ENCODE assay signal across 8 mouse cellular contexts in the genomic region with DNA sequence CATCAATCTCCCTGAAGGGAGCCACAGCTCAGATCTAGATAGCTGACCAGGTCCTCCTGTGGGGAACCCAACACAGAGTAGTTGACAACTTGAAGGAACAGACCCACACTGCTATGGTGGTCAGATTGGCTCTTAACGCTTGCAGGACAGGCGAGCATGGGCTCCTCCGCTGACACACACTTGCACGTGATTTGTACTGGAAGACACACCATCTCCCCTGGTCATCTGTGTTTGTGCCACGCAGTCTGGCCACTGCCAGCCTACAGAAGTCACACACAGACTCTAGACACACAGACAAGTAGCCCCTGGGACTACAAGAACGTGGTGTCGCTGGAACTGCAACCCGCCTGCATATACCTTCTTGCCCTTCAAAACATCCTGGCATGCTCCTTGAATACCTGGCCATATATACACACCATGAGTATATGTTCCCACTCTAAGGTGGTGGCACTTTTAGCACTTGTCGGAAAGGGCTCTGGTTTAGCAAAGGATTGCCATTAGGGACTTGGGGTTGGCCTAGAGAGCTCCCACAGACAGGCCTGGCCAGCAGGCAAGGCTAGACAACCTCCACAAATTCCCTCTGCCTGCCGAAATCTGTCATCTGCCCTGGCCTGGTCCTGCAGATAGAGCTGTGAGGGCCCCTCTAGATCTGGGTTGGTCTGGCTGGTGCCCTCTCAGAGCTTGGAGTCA. TPM values are rescaled to one million over a fixed set of nuclear protein-coding genes. Genes with fewer than 3 reads are reported as not detected.
DNase-seq lines count a peak whose midpoint lies in the region; ATAC-seq and TF ChIP-seq lines count a peak whose summit lies in the region.

No protein-coding gene starts in this region.

- H3K4me1 ChIP-seq in heart, embryonic 11.5 days (ENCODE audit: control insufficient read depth, insufficient read depth, low read length), result peaks cover 9% of the 10 kb centered on the region; the same call in 1 of the 2 replicates
- peaks cover 12% of the 10 kb centered on the region for H3K4me1 ChIP-seq in heart, postnatal 0 days (ENCODE audit: control insufficient read depth, insufficient read depth)

- no peak overlapping the region for H3K27ac ChIP-seq in heart, embryonic 11.5 days (ENCODE audit: low read depth, low read length)
- peak overlapping the region; percentile 94 for H3K27ac ChIP-seq in heart, postnatal 0 days (ENCODE audit: low read depth)

- H3K9ac ChIP-seq in heart, embryonic 11.5 days (ENCODE audit: low read depth, low read length), result peak overlapping the region; percentile 80
- H3K9ac ChIP-seq in heart, postnatal 0 days (replicated peaks; ENCODE audit: low read depth, low read length), result peak overlapping the region; percentile 95

- no peak for ATAC-seq in heart, embryonic 11.5 days (replicated peaks; ENCODE audit: insufficient number of reproducible peaks, low FRiP score, low TSS enrichment)
- no peak for ATAC-seq in heart, postnatal 0 days (ENCODE audit: insufficient read depth, low read depth)
- ATAC-seq in megakaryocyte-erythroid progenitor cell, adult 5-6 weeks (replicated peaks; ENCODE audit: low FRiP score, low TSS enrichment, poor library complexity, severe bottlenecking), result peak; percentile 42

- peak overlapping the region; percentile 99 for H3K4me2 ChIP-seq in heart, embryonic 11.5 days
- peak overlapping the region; percentile 72 for H3K4me2 ChIP-seq in heart, postnatal 0 days (ENCODE audit: low read depth, low read length)

- peak overlapping the region; percentile 68 for H3K4me3 ChIP-seq in heart, embryonic 11.5 days (ENCODE audit: low read depth, low read length)
- H3K4me3 ChIP-seq in heart, postnatal 0 days (ENCODE audit: low read depth, low read length), result peak overlapping the region; percentile 72

- H3K36me3 ChIP-seq in heart, embryonic 11.5 days (ENCODE audit: control insufficient read depth, insufficient read depth, low read length), result no peaks in the 10 kb centered on the region
- peaks cover 10% of the 10 kb centered on the region; the same call in 1 of the 2 replicates for H3K36me3 ChIP-seq in heart, postnatal 0 days (replicated peaks; ENCODE audit: control insufficient read depth, insufficient read depth, low read length)

- 43% methylated on average over 10 of the region's 10 CpGs for WGBS in heart, embryonic 11.5 days (ENCODE audit: insufficient replicate concordance)
- 76% methylated on average over 10 of the region's 10 CpGs for WGBS in heart, postnatal 0 days

- DNase-seq in heart, adult 11 months, result no peak
- DNase-seq in Muller cell, postnatal 12 days (ENCODE audit: inconsistent ontology term), result peak; percentile 55
- DNase-seq in heart, postnatal 0 days (ENCODE audit: low spot score), result no peak
- DNase-seq in ovary, adult 18-20 months (ENCODE audit: low spot score), result no peak
- DNase-seq in yolk sac, embryonic 10.5 days (ENCODE audit: low spot score), result no peak
- no peak for DNase-seq in T-cell, adult 2 months (ENCODE audit: low spot score)

- no peak for TF ChIP-seq CTCF in heart, postnatal 0 days (IDR thresholded peaks at IDR 0.05; ENCODE audit: low read depth)

- H3K27me3 ChIP-seq in heart, embryonic 11.5 days (ENCODE audit: control insufficient read depth, insufficient read depth, low read length), result peaks cover 86% of the 10 kb centered on the region
- H3K27me3 ChIP-seq in heart, postnatal 0 days (ENCODE audit: control insufficient read depth, insufficient read depth, low read length), result no peaks in the 10 kb centered on the region

- no peaks in the 10 kb centered on the region for H3K9me3 ChIP-seq in heart, embryonic 11.5 days (replicated peaks; ENCODE audit: control insufficient read depth, low read length)
- H3K9me3 ChIP-seq in heart, postnatal 0 days (replicated peaks; ENCODE audit: control insufficient read depth, low read length), result no peaks in the 10 kb centered on the region

- no peak for TF ChIP-seq EP300 in heart, postnatal 0 days (IDR thresholded peaks at IDR 0.05; ENCODE audit: low read depth)

RNA-seq across cellular contexts. Expression of a gene that starts 1.6 kb away (rescaled TPM):
- 6.1 and 7.6 TPM in 2 replicates for polyA plus RNA-seq in heart, embryonic 11.5 days (2014; fragmentation: Nextera tagmentation; extraction: Ambion mirVana)
- 41.9 and 48.5 TPM in 2 replicates for total RNA-seq in heart, postnatal 0 days (2014; rRNA removed; ENCODE audit: low replicate concordance)
- polyA plus RNA-seq in heart, postnatal 0 days (2015; fragmentation: Nextera tagmentation; extraction: Ambion mirVana), result 18.2 TPM in 2 replicates
- total RNA-seq in megakaryocyte-erythroid progenitor cell, adult 5-6 weeks (2014; fragmentation: Nextera tagmentation), result 73.4 and 79.7 TPM in 2 replicates
- 13.3 and 26.0 TPM in 2 replicates for total RNA-seq in megakaryocyte-erythroid progenitor cell, adult 5-6 weeks (2017)

RNA-seq across cellular contexts. Expression of a gene that starts 24.0 kb away (rescaled TPM):
- 5.0 and 6.0 TPM in 2 replicates for polyA plus RNA-seq in heart, embryonic 11.5 days (2014; fragmentation: Nextera tagmentation; extraction: Ambion mirVana)
- total RNA-seq in heart, postnatal 0 days (2014; rRNA removed; ENCODE audit: low replicate concordance), result 2.1 and 15.4 TPM in 2 replicates
- polyA plus RNA-seq in heart, postnatal 0 days (2015; fragmentation: Nextera tagmentation; extraction: Ambion mirVana), result 6.2 and 8.0 TPM in 2 replicates
- total RNA-seq in megakaryocyte-erythroid progenitor cell, adult 5-6 weeks (2014; fragmentation: Nextera tagmentation), result 4.7 TPM in 2 replicates
- 3.5 and 3.7 TPM in 2 replicates for total RNA-seq in megakaryocyte-erythroid progenitor cell, adult 5-6 weeks (2017)

RNA-seq across cellular contexts. Expression of a gene that starts 32.7 kb away (rescaled TPM):
- polyA plus RNA-seq in heart, embryonic 11.5 days (2014; fragmentation: Nextera tagmentation; extraction: Ambion mirVana), result 51.5 and 52.2 TPM in 2 replicates
- total RNA-seq in heart, postnatal 0 days (2014; rRNA removed; ENCODE audit: low replicate concordance), result 47.1 and 49.8 TPM in 2 replicates
- 48.1 and 50.0 TPM in 2 replicates for polyA plus RNA-seq in heart, postnatal 0 days (2015; fragmentation: Nextera tagmentation; extraction: Ambion mirVana)
- 28.3 and 31.1 TPM in 2 replicates for total RNA-seq in megakaryocyte-erythroid progenitor cell, adult 5-6 weeks (2014; fragmentation: Nextera tagmentation)
- total RNA-seq in megakaryocyte-erythroid progenitor cell, adult 5-6 weeks (2017), result 53.1 and 61.8 TPM in 2 replicates

RNA-seq across cellular contexts. Expression of a gene that starts 41.9 kb away (rescaled TPM):
- 125 and 127 TPM in 2 replicates for polyA plus RNA-seq in heart, embryonic 11.5 days (2014; fragmentation: Nextera tagmentation; extraction: Ambion mirVana)
- total RNA-seq in heart, postnatal 0 days (2014; rRNA removed; ENCODE audit: low replicate concordance), result 89.2 and 126 TPM in 2 replicates
- 111 and 125 TPM in 2 replicates for polyA plus RNA-seq in heart, postnatal 0 days (2015; fragmentation: Nextera tagmentation; extraction: Ambion mirVana)
- total RNA-seq in megakaryocyte-erythroid progenitor cell, adult 5-6 weeks (2014; fragmentation: Nextera tagmentation), result 94.8 and 151 TPM in 2 replicates
- 38.4 and 43.7 TPM in 2 replicates for total RNA-seq in megakaryocyte-erythroid progenitor cell, adult 5-6 weeks (2017)

RNA-seq across cellular contexts. Expression of a gene that starts 48.1 kb away (rescaled TPM):
- polyA plus RNA-seq in heart, embryonic 11.5 days (2014; fragmentation: Nextera tagmentation; extraction: Ambion mirVana), result 830 and 894 TPM in 2 replicates
- total RNA-seq in heart, postnatal 0 days (2014; rRNA removed; ENCODE audit: low replicate concordance), result 211 and 235 TPM in 2 replicates
- 201 and 266 TPM in 2 replicates for polyA plus RNA-seq in heart, postnatal 0 days (2015; fragmentation: Nextera tagmentation; extraction: Ambion mirVana)
- total RNA-seq in megakaryocyte-erythroid progenitor cell, adult 5-6 weeks (2014; fragmentation: Nextera tagmentation), result 286 and 320 TPM in 2 replicates
- 1,361 and 1,527 TPM in 2 replicates for total RNA-seq in megakaryocyte-erythroid progenitor cell, adult 5-6 weeks (2017)
